10 mouse cellular contexts compared by ENCODE assay signal in the genomic region with DNA sequence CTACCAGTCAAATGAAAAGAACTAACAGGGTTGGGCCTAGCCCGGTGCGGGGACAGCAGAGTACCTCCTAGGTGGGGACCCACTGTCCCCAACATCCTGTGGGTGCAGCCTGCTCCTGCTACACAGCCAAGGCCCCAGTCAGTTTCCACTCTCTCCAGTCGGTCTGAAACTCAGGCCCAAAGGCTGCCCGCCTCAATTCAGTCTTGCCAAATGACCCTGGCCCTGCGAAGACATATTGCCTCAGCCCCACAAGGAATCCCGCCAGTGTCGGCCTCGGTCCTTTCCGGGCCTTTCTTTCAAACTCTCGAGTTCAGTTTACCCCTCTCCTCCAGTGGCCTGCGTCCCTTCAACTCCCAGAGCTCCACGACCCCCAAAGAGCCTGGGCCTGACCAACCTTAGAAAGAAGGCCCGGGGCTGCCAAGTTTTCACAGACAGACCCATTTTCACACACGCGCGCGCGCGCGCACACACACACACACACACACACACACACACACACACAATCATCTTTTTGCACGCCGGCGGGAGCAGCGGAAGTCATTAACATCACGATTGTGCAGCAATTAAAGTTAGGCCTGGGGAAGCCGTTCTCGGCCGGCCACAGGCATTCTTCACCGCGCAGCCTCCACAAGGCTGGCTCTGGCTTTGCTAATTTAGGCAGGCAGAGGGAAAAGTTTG. TPM values are rescaled to one million over a fixed set of nuclear protein-coding genes. Genes with fewer than 3 reads are reported as not detected.
DNase-seq lines count a peak whose midpoint lies in the region; ATAC-seq lines count a peak whose summit lies in the region.
"Had no signal": no experiment of that assay in that cellular context is flagged by ENCODE, and none has a peak within 500 bp of the region (broad histone marks: within the 10 kb centered on the region; RNA-seq: fewer than 3 reads in every experiment).

No protein-coding gene starts in this region.

- peak overlapping the region; percentile 53 for H3K4me2 ChIP-seq in hindbrain, embryonic 15.5 days
- peak overlapping the region; percentile 29 for H3K4me2 ChIP-seq in limb, embryonic 11.5 days (ENCODE audit: low read depth, severe bottlenecking)
- peak overlapping the region; percentile 85 for H3K4me2 ChIP-seq in neural tube, embryonic 15.5 days

- 9% methylated on average over 30 of the region's 30 CpGs for WGBS in hindbrain, embryonic 15.5 days
- 5% methylated on average over 30 of the region's 30 CpGs for WGBS in limb, embryonic 11.5 days
- 8% methylated on average over 30 of the region's 30 CpGs for WGBS in neural tube, embryonic 15.5 days

- H3K9me3 ChIP-seq in hindbrain, embryonic 15.5 days, result no peaks in the 10 kb centered on the region
- H3K9me3 ChIP-seq in limb, embryonic 11.5 days (ENCODE audit: control insufficient read depth, low read length), result no peaks in the 10 kb centered on the region
- H3K9me3 ChIP-seq in neural tube, embryonic 15.5 days (replicated peaks), result no peaks in the 10 kb centered on the region

- H3K4me3 ChIP-seq in hindbrain, embryonic 15.5 days, result peak overlapping the region; percentile 11
- H3K4me3 ChIP-seq in limb, embryonic 11.5 days (ENCODE audit: low read depth, low read length), result no peak overlapping the region
- H3K4me3 ChIP-seq in neural tube, embryonic 15.5 days (replicated peaks), result peak overlapping the region; percentile 2; the same call in 1 of the 2 replicates

- no peaks in the 10 kb centered on the region for H3K36me3 ChIP-seq in hindbrain, embryonic 15.5 days
- H3K36me3 ChIP-seq in limb, embryonic 11.5 days (ENCODE audit: control insufficient read depth, insufficient read depth, low read length), result no peaks in the 10 kb centered on the region
- peaks cover 8% of the 10 kb centered on the region; the same call in 1 of the 2 replicates for H3K36me3 ChIP-seq in neural tube, embryonic 15.5 days

- peak overlapping the region; percentile 4; the same call in 1 of the 2 replicates for H3K9ac ChIP-seq in hindbrain, embryonic 15.5 days
- H3K9ac ChIP-seq in limb, embryonic 11.5 days (ENCODE audit: low read length), result peak overlapping the region; percentile 41; the same call in 1 of the 2 replicates
- H3K9ac ChIP-seq in neural tube, embryonic 15.5 days (replicated peaks), result 0 out of 2 replicates have a peak overlapping the region, but pooled peaks have one; percentile 26

- H3K27me3 ChIP-seq in hindbrain, embryonic 15.5 days, result peaks cover 88% of the 10 kb centered on the region
- no peaks in the 10 kb centered on the region for H3K27me3 ChIP-seq in limb, embryonic 11.5 days (ENCODE audit: control insufficient read depth, insufficient read depth, low read length)
- H3K27me3 ChIP-seq in neural tube, embryonic 15.5 days (replicated peaks), result no peaks in the 10 kb centered on the region

- peaks cover 10% of the 10 kb centered on the region for H3K4me1 ChIP-seq in hindbrain, embryonic 15.5 days (replicated peaks)
- H3K4me1 ChIP-seq in limb, embryonic 11.5 days (ENCODE audit: control insufficient read depth, insufficient read depth, low read length), result peaks cover 52% of the 10 kb centered on the region
- H3K4me1 ChIP-seq in neural tube, embryonic 15.5 days, result peaks cover 79% of the 10 kb centered on the region

- DNase-seq in kidney, adult 18-20 months, result peak; percentile 21
- DNase-seq in kidney, adult 9 months, result no peak
- peak; percentile 75 for DNase-seq in limb, embryonic 11.5 days (ENCODE audit: low spot score)
- DNase-seq in cerebellum, adult 11 months, result no peak
- no peak for DNase-seq in layer of hippocampus, adult 8-10 months (ENCODE audit: low spot score in 2 of 2)
- DNase-seq in layer of hippocampus, postnatal 25 days (ENCODE audit: extremely low spot score in 1 of 2, low spot score in 1 of 2), result no peak

- peak overlapping the region; percentile 41 for H3K27ac ChIP-seq in hindbrain, embryonic 15.5 days (replicated peaks)
- H3K27ac ChIP-seq in limb, embryonic 11.5 days (replicated peaks; ENCODE audit: low read depth, low read length), result no peak overlapping the region
- H3K27ac ChIP-seq in neural tube, embryonic 15.5 days (replicated peaks), result peak overlapping the region; percentile 76

- ATAC-seq in hindbrain, embryonic 15.5 days (ENCODE audit: low FRiP score, low read depth), result no peak
- no peak for ATAC-seq in limb, embryonic 11.5 days (ENCODE audit: insufficient number of reproducible peaks, low FRiP score, low TSS enrichment, low read depth)
- peak; percentile 21; the same call in 1 of the 2 replicates for ATAC-seq in neural tube, embryonic 15.5 days (ENCODE audit: low FRiP score)

RNA-seq across cellular contexts. Expression of gene Hoxa5, which starts 4.2 kb away (rescaled TPM):
- 105 and 115 TPM in 2 replicates for polyA plus RNA-seq in hindbrain, embryonic 15.5 days (2015; fragmentation: Nextera tagmentation; extraction: Ambion mirVana)
- 11.0 and 11.3 TPM in 2 replicates for polyA plus RNA-seq in limb, embryonic 11.5 days (2014; fragmentation: Nextera tagmentation; extraction: Ambion mirVana)
- polyA plus RNA-seq in neural tube, embryonic 15.5 days (2015; fragmentation: Nextera tagmentation; extraction: Ambion mirVana), result 26.8 and 73.9 TPM in 2 replicates
- not detected for total RNA-seq in layer of hippocampus, adult 8-10 months (2022)
- total RNA-seq in layer of hippocampus, postnatal 25 days (2021), result not detected
- polyA plus RNA-seq: frontal cortex, adult 2 months had no signal

RNA-seq across cellular contexts. Expression of gene Hoxa6, which starts 8.3 kb away (rescaled TPM):
- 10.4 and 13.4 TPM in 2 replicates for polyA plus RNA-seq in hindbrain, embryonic 15.5 days (2015; fragmentation: Nextera tagmentation; extraction: Ambion mirVana)
- polyA plus RNA-seq in limb, embryonic 11.5 days (2014; fragmentation: Nextera tagmentation; extraction: Ambion mirVana), result 3.5 and 4.6 TPM in 2 replicates
- polyA plus RNA-seq in neural tube, embryonic 15.5 days (2015; fragmentation: Nextera tagmentation; extraction: Ambion mirVana), result 10.3 and 15.0 TPM in 2 replicates
- not detected for total RNA-seq in layer of hippocampus, adult 8-10 months (2022)
- total RNA-seq in layer of hippocampus, postnatal 25 days (2021), result not detected
- polyA plus RNA-seq: frontal cortex, adult 2 months; liver, embryonic 16.5 days had no signal

RNA-seq across cellular contexts. Expression of gene Hoxa4, which starts 8.7 kb away (rescaled TPM):
- polyA plus RNA-seq in hindbrain, embryonic 15.5 days (2015; fragmentation: Nextera tagmentation; extraction: Ambion mirVana), result 10.6 and 12.2 TPM in 2 replicates
- 1.0 and 1.3 TPM in 2 replicates for polyA plus RNA-seq in limb, embryonic 11.5 days (2014; fragmentation: Nextera tagmentation; extraction: Ambion mirVana)
- 2.3 and 5.7 TPM in 2 replicates for polyA plus RNA-seq in neural tube, embryonic 15.5 days (2015; fragmentation: Nextera tagmentation; extraction: Ambion mirVana)
- total RNA-seq in layer of hippocampus, adult 8-10 months (2022), result not detected
- not detected for total RNA-seq in layer of hippocampus, postnatal 25 days (2021)
- polyA plus RNA-seq: frontal cortex, adult 2 months had no signal

RNA-seq across cellular contexts. Expression of gene Hoxa3, which starts 12.9 kb away (rescaled TPM):
- polyA plus RNA-seq in hindbrain, embryonic 15.5 days (2015; fragmentation: Nextera tagmentation; extraction: Ambion mirVana), result 15.7 and 16.3 TPM in 2 replicates
- polyA plus RNA-seq in limb, embryonic 11.5 days (2014; fragmentation: Nextera tagmentation; extraction: Ambion mirVana), result 5.6 and 6.2 TPM in 2 replicates
- 10.7 and 14.6 TPM in 2 replicates for polyA plus RNA-seq in neural tube, embryonic 15.5 days (2015; fragmentation: Nextera tagmentation; extraction: Ambion mirVana)
- total RNA-seq in layer of hippocampus, adult 8-10 months (2022), result not detected
- not detected for total RNA-seq in layer of hippocampus, postnatal 25 days (2021)
- polyA plus RNA-seq: frontal cortex, adult 2 months had no signal

RNA-seq across cellular contexts. Expression of gene Gm28308, which starts 12.9 kb away (rescaled TPM):
- not detected in 2 replicates for polyA plus RNA-seq in hindbrain, embryonic 15.5 days (2015; fragmentation: Nextera tagmentation; extraction: Ambion mirVana)
- 1.1 and 1.3 TPM in 2 replicates for polyA plus RNA-seq in limb, embryonic 11.5 days (2014; fragmentation: Nextera tagmentation; extraction: Ambion mirVana)
- not detected in 2 replicates for polyA plus RNA-seq in neural tube, embryonic 15.5 days (2015; fragmentation: Nextera tagmentation; extraction: Ambion mirVana)
- not detected for total RNA-seq in layer of hippocampus, adult 8-10 months (2022)
- not detected for total RNA-seq in layer of hippocampus, postnatal 25 days (2021)
- polyA plus RNA-seq: frontal cortex, adult 2 months; liver, embryonic 16.5 days had no signal

Comparison
In these comparisons a context has a peak if more than half of its experiments do, and no peak if none do; other contexts are left out.
1. DNase-seq: peak in kidney, adult 18-20 months (single experiment) and limb, embryonic 11.5 days (single experiment); none in kidney, adult 9 months (single experiment), cerebellum, adult 11 months (single experiment), layer of hippocampus, adult 8-10 months (0 of 2) and layer of hippocampus, postnatal 25 days (0 of 2).
2. H3K4me2 ChIP-seq: peak in every context shown above with its lines; median percentile 85 in neural tube, embryonic 15.5 days; 53 in hindbrain, embryonic 15.5 days; 29 in limb, embryonic 11.5 days.
3. Peak in every context shown above with its lines, with median percentiles within 50 percentile points of each other: H3K9ac ChIP-seq.